Mouse (Mus musculus) adrenal gland, postnatal 14 days (tissue): ENCODE measurements around the gene Caskin1. TPM values are rescaled to one million over a fixed set of nuclear protein-coding genes. Genes with fewer than 3 reads are reported as not detected.

Source experiments
- DNase-seq: peaks from one replicate; pipeline ENCODE4 v3.0.0; 2021; ENCODE audit warnings: mixed read lengths
- total RNA-seq: library from RNA; stranded (reverse); gene quantifications from 2 replicates; pipeline ENCODE4 v1.2.3, GENCODE M21; 2021

Caskin1 gene
- total RNA-seq, 1 experiment from 2014 or later: 14.8 TPM

GRCm38 (mm10) chr17:24494627-24495335 is 6.4 kb downstream of the Caskin1 start:
- DNase-seq: peak; percentile 78

- no peak for DNase-seq
Measured at GRCm38 (mm10) chr17:24495443-24495842, 7.0 kb downstream of the Caskin1 start.

- peak; percentile 48 for DNase-seq
Measured at GRCm38 (mm10) chr17:24496026-24496425, 7.6 kb downstream of the Caskin1 start.

- DNase-seq: no peak
Measured at GRCm38 (mm10) chr17:24502208-24502607, 13.8 kb downstream of the Caskin1 start.

GRCm38 (mm10) chr17:24504085-24504484 is 15.7 kb downstream of the Caskin1 start:
- no peak for DNase-seq

GRCm38 (mm10) chr17:24505286-24505955 is 17.0 kb downstream of the Caskin1 start:
- DNase-seq: no peak

GRCm38 (mm10) chr17:24506332-24507070 is 18.1 kb downstream of the Caskin1 start:
- peak; percentile 65 for DNase-seq

GRCm38 (mm10) chr17:24507129-24507664 is 18.8 kb downstream of the Caskin1 start:
- DNase-seq: peak; percentile 46

- peak; percentile 70 for DNase-seq
Measured at GRCm38 (mm10) chr17:24507806-24508460, 19.5 kb downstream of the Caskin1 start.

- peak; percentile 79 for DNase-seq
Measured at GRCm38 (mm10) chr17:24513609-24514008, 25.2 kb downstream of the Caskin1 start.

- DNase-seq: peak; percentile 40
Measured at GRCm38 (mm10) chr17:24514270-24515257, 26.2 kb downstream of the Caskin1 start.

GRCm38 (mm10) chr17:24520450-24520849 is 32.0 kb downstream of the Caskin1 start:
- DNase-seq: no peak

- no peak for DNase-seq
Measured at GRCm38 (mm10) chr17:24524734-24525133, 36.3 kb downstream of the Caskin1 start.

GRCm38 (mm10) chr17:24527315-24527714 is 38.9 kb downstream of the Caskin1 start:
- DNase-seq: no peak

- DNase-seq: peak; percentile 93
Measured at GRCm38 (mm10) chr17:24527723-24528559, 39.5 kb downstream of the Caskin1 start, which contains the start of gene Traf7. Traf7 (minus strand) TSS chr17:24527938.

- DNase-seq: no peak
Measured at GRCm38 (mm10) chr17:24528560-24528918, 40.1 kb downstream of the Caskin1 start.

- DNase-seq: peak; percentile 73
Measured at GRCm38 (mm10) chr17:24529007-24529451, 40.6 kb downstream of the Caskin1 start.

- no peak for DNase-seq
Measured at GRCm38 (mm10) chr17:24529883-24530282, 41.5 kb downstream of the Caskin1 start.

- DNase-seq: no peak
Measured at GRCm38 (mm10) chr17:24530361-24531050, 42.1 kb downstream of the Caskin1 start.
